Mouse (Mus musculus): ENCODE results near the gene Sirt4. TPM values are rescaled to one million over a fixed set of nuclear protein-coding genes. Genes with fewer than 3 reads are reported as not detected.
A peak's percentile ranks its signal among the peaks of the same experiment; 100 is the strongest.

The Sirt4 gene
- polyA plus RNA-seq, 1 experiment, result 13.6 TPM

DNA sequence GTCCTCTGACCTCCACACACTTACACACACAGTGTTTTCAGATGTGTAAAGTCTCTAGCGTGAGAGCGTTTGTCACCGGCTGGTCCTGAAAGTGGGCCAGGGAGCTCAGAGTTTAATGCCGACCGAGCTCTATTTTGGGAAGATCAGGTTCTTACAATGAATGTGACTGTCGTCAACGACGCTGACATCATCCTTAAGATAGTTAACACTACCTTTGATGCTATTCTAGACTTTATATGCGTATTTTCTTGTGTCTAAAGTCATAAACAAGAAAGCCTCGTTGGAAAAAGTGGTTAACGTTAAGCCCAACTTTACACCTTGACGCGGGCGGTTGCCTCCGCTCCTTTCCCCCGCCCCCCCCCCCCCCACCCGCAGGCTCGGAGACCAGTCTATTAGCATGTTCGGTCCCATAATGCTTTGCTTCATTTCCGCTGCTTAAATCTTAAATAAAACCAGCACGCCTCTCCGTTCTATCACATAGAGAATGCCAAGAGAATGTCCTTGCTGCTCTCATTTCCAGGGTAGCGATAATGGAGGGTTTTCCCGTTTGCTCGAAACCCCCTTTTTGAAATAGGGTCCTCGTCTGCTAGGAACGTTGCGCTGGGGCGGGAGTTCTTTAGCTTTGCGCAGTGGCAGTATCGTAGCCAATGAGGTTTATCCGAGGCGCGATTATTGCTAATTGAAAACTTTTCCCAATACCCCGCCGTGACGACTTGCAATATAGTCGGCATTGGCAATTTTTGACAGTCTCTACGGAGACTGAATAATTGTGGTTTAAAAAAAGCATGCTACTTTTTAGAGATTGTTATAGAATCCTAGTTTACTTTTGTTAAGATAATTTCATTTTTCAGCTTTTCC, 4.5 kb upstream of the Sirt4 start:
- TF ChIP-seq E2F4 (IDR thresholded peaks at IDR 0.05; ENCODE audit: insufficient read depth) (peak; percentile 31), SRF (IDR thresholded peaks at IDR 0.05; ENCODE audit: control insufficient read depth, insufficient read length, low read depth) (no peak), POLR2AphosphoS2 (IDR thresholded peaks at IDR 0.05; ENCODE audit: insufficient read length, low read depth) (peak; percentile 89), CEBPB (IDR thresholded peaks at IDR 0.05; ENCODE audit: insufficient read depth, poor library complexity, severe bottlenecking) (peak; percentile 81), MAX (IDR thresholded peaks at IDR 0.05; ENCODE audit: low read depth) (no peak), POLR2A (IDR thresholded peaks at IDR 0.05; ENCODE audit: insufficient read length, low read depth) (peak; percentile 76), MYOG (IDR thresholded peaks at IDR 0.05; ENCODE audit: control insufficient read depth in 1 of 3, insufficient read depth in 1 of 3, insufficient read length in 2 of 3, low read depth in 2 of 3) (no peak)
- Histone ChIP-seq H3K4me3 (peak overlapping the region; percentile 17), H3K36me3 (ENCODE audit: control insufficient read depth, insufficient read depth) (no peaks in the 10 kb centered on the region), H3ac (ENCODE audit: control insufficient read depth, insufficient read length) (peak overlapping the region; percentile 42), H3K27me3 (ENCODE audit: control insufficient read depth, insufficient read depth, insufficient read length) (no peaks in the 10 kb centered on the region), H3K4me2 (ENCODE audit: low read depth) (peak overlapping the region; percentile 96), H3K79me2 (ENCODE audit: control insufficient read depth, insufficient read depth) (no peaks in the 10 kb centered on the region)

DNA sequence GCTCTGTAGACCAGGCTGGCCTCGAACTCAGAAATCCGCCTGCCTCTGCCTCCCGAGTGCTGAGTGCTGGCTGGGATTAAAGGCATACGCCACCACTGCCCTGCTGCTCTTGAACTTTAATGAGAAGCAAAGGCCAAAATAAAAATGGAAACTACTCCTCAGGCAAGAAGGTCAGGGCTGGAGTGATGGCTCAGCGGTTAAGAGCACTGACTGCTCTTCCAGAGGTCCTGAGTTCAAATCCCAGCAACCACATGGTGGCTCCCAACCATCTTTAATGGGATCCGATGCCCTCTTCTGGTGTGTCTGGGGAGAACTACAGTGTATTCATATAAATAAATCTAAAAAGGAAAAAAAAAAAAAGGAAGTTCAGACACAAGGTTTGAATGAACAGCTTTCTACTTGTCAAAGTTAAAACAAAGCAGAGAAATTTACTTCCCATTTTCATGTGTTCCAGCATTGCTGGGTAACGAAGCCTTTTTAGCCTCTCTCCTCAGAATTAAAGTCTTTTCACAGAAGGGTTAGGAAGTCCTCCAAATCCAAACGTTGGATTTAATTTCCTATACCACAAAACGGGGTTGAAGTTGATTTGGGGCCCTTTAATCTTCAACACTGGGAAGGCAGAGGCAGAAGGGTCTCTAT, 3.5 kb upstream of the Sirt4 start:
- Histone ChIP-seq H3K4me2 (ENCODE audit: low read depth) (no peak overlapping the region), H3K27me3 (ENCODE audit: control insufficient read depth, insufficient read depth, insufficient read length) (no peaks in the 10 kb centered on the region), H3ac (ENCODE audit: control insufficient read depth, insufficient read length) (no peak overlapping the region), H3K79me2 (ENCODE audit: control insufficient read depth, insufficient read depth) (no peaks in the 10 kb centered on the region), H3K36me3 (ENCODE audit: control insufficient read depth, insufficient read depth) (no peaks in the 10 kb centered on the region), H3K4me3 (peak overlapping the region; percentile 17)
- no peak for TF ChIP-seq POLR2A (IDR thresholded peaks at IDR 0.05; ENCODE audit: insufficient read length, low read depth)
- no peak for TF ChIP-seq MAX (IDR thresholded peaks at IDR 0.05; ENCODE audit: low read depth)
- no peak for TF ChIP-seq POLR2AphosphoS2 (IDR thresholded peaks at IDR 0.05; ENCODE audit: insufficient read length, low read depth)
- TF ChIP-seq USF1 (IDR thresholded peaks at IDR 0.05; ENCODE audit: low read depth), result no peak

- no peak overlapping the region for H3K4me3 ChIP-seq
- H3K4me2 ChIP-seq (ENCODE audit: low read depth), result no peak overlapping the region
- no peak for TF ChIP-seq SRF (IDR thresholded peaks at IDR 0.05; ENCODE audit: control insufficient read depth, insufficient read length, low read depth)
- TF ChIP-seq MAX (IDR thresholded peaks at IDR 0.05; ENCODE audit: low read depth), result no peak
- TF ChIP-seq TCF12 (IDR thresholded peaks at IDR 0.05; ENCODE audit: insufficient read depth, poor library complexity, severe bottlenecking), result no peak
- TF ChIP-seq MYOG (IDR thresholded peaks at IDR 0.05; ENCODE audit: control insufficient read depth in 1 of 3, insufficient read depth in 1 of 3, insufficient read length in 2 of 3, low read depth in 2 of 3), result no peak
- TF ChIP-seq POLR2AphosphoS2 (IDR thresholded peaks at IDR 0.05; ENCODE audit: insufficient read length, low read depth), result no peak
- no peak for TF ChIP-seq TCF3 (IDR thresholded peaks at IDR 0.05; ENCODE audit: insufficient read length, low read depth)
- no peak for TF ChIP-seq REST (IDR thresholded peaks at IDR 0.05; ENCODE audit: insufficient read depth, insufficient read length)
- no peak for TF ChIP-seq E2F4 (IDR thresholded peaks at IDR 0.05; ENCODE audit: insufficient read depth)
- H3ac ChIP-seq (ENCODE audit: control insufficient read depth, insufficient read length), result no peak overlapping the region
- H3K36me3 ChIP-seq (ENCODE audit: control insufficient read depth, insufficient read depth), result no peaks in the 10 kb centered on the region
- H3K79me2 ChIP-seq (ENCODE audit: control insufficient read depth, insufficient read depth), result no peaks in the 10 kb centered on the region
- H3K27me3 ChIP-seq (ENCODE audit: control insufficient read depth, insufficient read depth, insufficient read length), result no peaks in the 10 kb centered on the region
Measured at GRCm38 (mm10) chr5:115487353-115487752, 2.8 kb upstream of the Sirt4 start.

GRCm38 (mm10) chr5:115486726-115487125, 2.2 kb upstream of the Sirt4 start:
- H3K27me3 ChIP-seq (ENCODE audit: control insufficient read depth, insufficient read depth, insufficient read length), result no peaks in the 10 kb centered on the region
- no peaks in the 10 kb centered on the region for H3K36me3 ChIP-seq (ENCODE audit: control insufficient read depth, insufficient read depth)
- TF ChIP-seq CEBPB (IDR thresholded peaks at IDR 0.05; ENCODE audit: insufficient read depth, poor library complexity, severe bottlenecking) (no peak), POLR2AphosphoS2 (IDR thresholded peaks at IDR 0.05; ENCODE audit: insufficient read length, low read depth) (no peak), MYOD1 (IDR thresholded peaks at IDR 0.05; ENCODE audit: control insufficient read depth in 1 of 3, insufficient read length in 2 of 3, low read depth in 2 of 3) (no peak)
- no peaks in the 10 kb centered on the region for H3K79me2 ChIP-seq (ENCODE audit: control insufficient read depth, insufficient read depth)
- no peak overlapping the region for H3ac ChIP-seq (ENCODE audit: control insufficient read depth, insufficient read length)
- no peak overlapping the region for H3K4me2 ChIP-seq (ENCODE audit: low read depth)
- H3K4me3 ChIP-seq, result no peak overlapping the region

DNA sequence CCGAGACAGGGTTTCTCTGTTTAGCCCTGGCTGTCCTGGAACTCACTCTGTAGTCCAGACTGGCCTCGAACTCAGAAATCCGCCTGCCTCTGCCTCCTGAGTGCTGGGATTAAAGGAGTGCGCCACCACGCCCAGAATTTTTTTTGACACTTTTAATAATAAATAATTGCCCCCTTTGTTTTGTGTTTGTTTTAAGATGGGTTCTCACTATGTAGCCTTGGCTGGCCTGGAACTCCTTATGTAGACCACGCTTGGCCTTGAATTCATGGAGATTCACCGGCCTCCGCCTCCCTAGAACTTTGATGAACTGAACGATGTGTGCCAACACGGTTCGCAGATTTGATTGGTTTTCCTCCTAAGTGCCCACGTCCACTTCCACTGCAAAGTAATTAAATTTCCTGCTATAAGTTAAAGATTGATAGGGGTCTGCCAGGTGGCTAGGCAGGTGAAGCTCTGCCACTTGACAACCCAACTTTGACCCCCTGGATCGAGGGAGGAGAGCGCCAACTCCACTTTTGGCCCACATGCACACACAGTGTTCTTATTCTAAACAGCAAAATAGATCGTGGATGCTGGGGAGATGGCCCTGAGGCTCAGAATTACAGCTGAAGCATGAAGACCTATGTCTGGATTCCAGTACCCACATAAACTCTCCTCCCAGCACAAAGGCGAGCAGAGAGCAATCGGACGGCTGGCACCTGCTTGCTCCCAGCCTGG, 1.1 kb upstream of the Sirt4 start:
- no peak overlapping the region for H3K4me2 ChIP-seq (ENCODE audit: low read depth)
- H3ac ChIP-seq (ENCODE audit: control insufficient read depth, insufficient read length), result no peak overlapping the region
- no peaks in the 10 kb centered on the region for H3K36me3 ChIP-seq (ENCODE audit: control insufficient read depth, insufficient read depth)
- no peak overlapping the region for H3K4me3 ChIP-seq
- no peaks in the 10 kb centered on the region for H3K79me2 ChIP-seq (ENCODE audit: control insufficient read depth, insufficient read depth)
- TF ChIP-seq TCF3 (IDR thresholded peaks at IDR 0.05; ENCODE audit: insufficient read length, low read depth), result no peak
- no peak for TF ChIP-seq CEBPB (IDR thresholded peaks at IDR 0.05; ENCODE audit: insufficient read depth, poor library complexity, severe bottlenecking)
- no peaks in the 10 kb centered on the region for H3K27me3 ChIP-seq (ENCODE audit: control insufficient read depth, insufficient read depth, insufficient read length)
